Mouse (Mus musculus) lung, adult 2 months (tissue): Measurements from ENCODE around the gene Cyb5b. TPM values are rescaled to one million over a fixed set of nuclear protein-coding genes. Genes with fewer than 3 reads are reported as not detected.
"Not testable (repeated sequence)": the region's sequence is repeated elsewhere in the genome, so short reads cannot be mapped to it uniquely, and the experiment has no call there.

Source experiments
- DNase-seq: peaks from one replicate; pipeline ENCODE4 v3.0.0; 2022
- H3K4me1 ChIP-seq: fragments of 200-500 bp; 2 replicates; pipeline ENCODE4 v1.6.1; 2011; ENCODE audit warnings: low read length; ENCODE audit not compliant: control insufficient read depth, insufficient read depth
- H3K4me3 ChIP-seq: fragments of 200-500 bp; replicated peaks from 2 replicates; pipeline ENCODE3; 2011; ENCODE audit warnings: low read depth, mild to moderate bottlenecking, control low read depth, low read length; ENCODE audit errors: extremely low read depth
- CTCF ChIP-seq: fragments of 200-500 bp; IDR thresholded peaks from 2 replicates; pipeline ENCODE4 v1.5.1; 2011; ENCODE audit warnings: mild to moderate bottlenecking, low read length, control low read depth; ENCODE audit not compliant: insufficient read depth
- POLR2A ChIP-seq: fragments of 200-500 bp; IDR thresholded peaks from 2 replicates; pipeline ENCODE4 v1.6.1; 2011; ENCODE audit warnings: low read depth, mild to moderate bottlenecking, control low read depth, low read length, borderline replicate concordance; ENCODE audit errors: extremely low read depth
- WGBS: fragments of 180-500 bp; shearing (Covaris S2); methylation state at CpG from one replicate; pipeline ENCODE4 v1.1.7; 2018; 5-methylcytosine and 5-hydroxymethylcytosine counted together
- polyA plus RNA-seq: library from polyadenylated mRNA; depleted of rRNA; stranded (reverse); fragments of >200 nt; gene quantifications from 2 replicates; pipeline ENCODE4 v1.2.3, GENCODE M21; 2012

Cyb5b gene
- polyA plus RNA-seq, 1 experiment = 97.9 TPM

DNA sequence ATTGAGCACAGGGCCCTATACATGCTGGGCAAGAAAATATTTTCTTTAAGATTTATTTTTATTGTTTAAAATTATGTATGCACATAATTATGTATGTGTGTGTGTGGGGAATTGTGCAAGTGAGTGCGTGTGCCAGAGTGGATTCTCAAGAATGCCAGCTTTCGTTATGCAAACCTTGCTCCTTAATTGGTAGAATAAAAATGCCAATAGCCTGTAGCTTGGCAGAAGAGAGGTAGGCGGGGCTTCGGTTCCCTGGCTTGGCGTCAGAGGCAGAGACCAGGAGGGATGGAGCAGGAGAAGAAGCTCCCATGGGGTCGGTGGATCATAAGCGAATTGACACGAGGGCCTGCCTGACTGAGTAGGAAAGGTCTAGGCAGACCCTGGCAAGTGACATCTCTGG lies 42.2 kb downstream of the Cyb5b start:
- TF ChIP-seq CTCF (no peak), POLR2A (no peak)
- Histone ChIP-seq H3K4me1 (no peaks in the 10 kb centered on the region; the same call in 1 of the 2 replicates), H3K4me3 (no peak overlapping the region)
- DNase-seq = no peak
- WGBS = 58% methylated on average over 8 of the region's 8 CpGs

DNA sequence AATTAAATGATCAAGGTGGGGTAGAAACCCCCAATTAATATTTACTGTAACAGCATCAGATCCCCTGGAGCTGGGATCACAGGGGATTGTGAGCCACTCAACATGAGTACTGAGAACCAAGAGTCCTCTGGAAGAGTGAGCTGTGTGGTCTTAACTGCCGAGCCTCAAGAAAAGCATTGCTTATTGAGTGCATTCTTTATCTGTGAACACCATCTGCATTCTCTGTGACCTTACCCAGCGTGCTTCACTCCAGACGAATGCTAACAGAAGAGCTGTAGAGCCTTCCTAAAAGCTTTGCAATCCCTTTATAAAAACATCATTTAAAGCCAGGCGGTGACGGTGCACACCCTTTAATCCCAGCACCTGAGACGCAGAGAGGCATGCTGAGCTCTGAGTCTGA lies 42.9 kb downstream of the Cyb5b start:
- WGBS = 65% methylated on average over 6 of the region's 6 CpGs
- no peak for TF ChIP-seq CTCF
- DNase-seq = no peak
- peaks cover 3% of the 10 kb centered on the region; the same call in 1 of the 2 replicates for H3K4me1 ChIP-seq
- no peak overlapping the region for H3K4me3 ChIP-seq

DNA sequence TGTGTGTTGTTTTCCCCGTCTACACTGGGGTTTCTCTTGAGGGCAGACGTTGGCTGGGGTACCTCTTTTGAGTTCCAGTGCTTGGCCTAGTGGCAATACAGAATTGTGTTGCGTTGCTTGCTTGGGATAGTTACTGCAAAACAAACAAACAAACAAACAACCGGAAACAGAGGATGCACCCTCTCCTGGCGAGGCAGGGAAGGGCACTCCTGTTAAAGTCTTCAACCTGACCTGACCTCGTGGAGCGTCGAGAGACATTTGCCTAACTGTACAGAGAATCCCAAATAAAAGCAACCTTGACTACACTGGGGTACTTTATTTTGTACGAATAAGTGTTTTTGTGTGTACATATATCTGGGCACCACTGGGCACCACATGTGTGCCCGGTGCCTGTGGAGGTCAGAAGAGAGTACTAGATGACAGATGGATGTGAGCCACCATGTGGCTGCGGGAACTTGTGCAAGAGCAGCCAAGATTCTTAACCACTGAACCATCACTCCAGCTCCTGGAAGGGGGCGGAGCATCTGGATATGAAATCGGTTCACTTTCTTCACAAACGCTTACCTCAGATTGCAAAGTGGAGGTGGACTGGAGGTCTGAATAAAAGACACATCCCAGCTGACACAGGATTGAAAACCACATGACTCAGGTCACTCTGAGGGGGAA lies 44.5 kb downstream of the Cyb5b start:
- no peak for DNase-seq
- 86% methylated on average over 14 of the region's 14 CpGs for WGBS
- no peak for TF ChIP-seq CTCF
- TF ChIP-seq POLR2A = no peak
- peaks cover 3% of the 10 kb centered on the region; the same call in 1 of the 2 replicates for H3K4me1 ChIP-seq
- no peak overlapping the region for H3K4me3 ChIP-seq

DNA sequence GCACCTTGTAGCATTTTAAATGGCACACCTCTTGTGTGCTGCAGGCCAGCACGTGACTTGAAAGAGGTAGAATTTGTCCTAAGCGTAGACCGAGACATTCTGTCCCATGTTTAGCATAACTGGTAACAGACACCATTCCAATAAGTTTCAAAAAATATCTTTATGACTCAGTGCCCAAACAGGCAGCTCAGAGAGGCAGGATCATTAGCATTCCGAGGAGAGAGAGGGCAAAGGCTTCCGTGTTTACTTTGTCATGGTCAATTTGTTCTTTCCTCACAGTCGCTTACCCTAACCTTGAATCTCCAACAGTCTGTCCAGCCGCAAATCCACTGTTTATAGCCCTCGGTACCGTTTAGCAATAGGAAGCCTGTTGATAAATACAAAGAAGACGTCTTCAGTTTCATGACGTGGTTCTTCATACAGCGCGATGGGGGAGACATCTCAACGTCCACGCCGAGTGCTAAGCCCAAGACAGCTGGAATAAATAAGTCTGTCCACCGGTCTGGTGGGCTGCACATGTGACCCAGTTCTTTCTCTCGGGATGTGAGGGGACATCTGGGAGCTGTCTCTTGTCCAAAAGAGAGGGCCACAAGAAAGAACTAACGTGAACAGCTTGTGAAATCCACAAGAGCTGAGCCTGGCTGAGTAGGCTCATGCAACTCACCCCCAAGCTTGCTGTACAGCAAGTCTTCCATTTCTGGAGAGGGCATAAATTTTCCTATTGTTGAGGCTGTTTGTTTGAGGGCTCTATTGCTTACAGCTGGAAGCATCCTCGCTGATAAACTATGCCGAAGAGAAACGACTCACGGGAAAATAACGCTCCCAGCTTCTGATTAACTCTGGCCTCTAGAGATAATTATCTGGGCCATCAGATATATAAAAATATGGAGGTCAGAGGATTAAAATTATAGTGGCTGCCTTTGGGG lies 47.7 kb downstream of the Cyb5b start:
- Histone ChIP-seq H3K4me3 (no peak overlapping the region), H3K4me1 (peaks cover 5% of the 10 kb centered on the region)
- no peak for DNase-seq
- 49% methylated on average over 24 of the region's 24 CpGs for WGBS
- TF ChIP-seq POLR2A = no peak

DNA sequence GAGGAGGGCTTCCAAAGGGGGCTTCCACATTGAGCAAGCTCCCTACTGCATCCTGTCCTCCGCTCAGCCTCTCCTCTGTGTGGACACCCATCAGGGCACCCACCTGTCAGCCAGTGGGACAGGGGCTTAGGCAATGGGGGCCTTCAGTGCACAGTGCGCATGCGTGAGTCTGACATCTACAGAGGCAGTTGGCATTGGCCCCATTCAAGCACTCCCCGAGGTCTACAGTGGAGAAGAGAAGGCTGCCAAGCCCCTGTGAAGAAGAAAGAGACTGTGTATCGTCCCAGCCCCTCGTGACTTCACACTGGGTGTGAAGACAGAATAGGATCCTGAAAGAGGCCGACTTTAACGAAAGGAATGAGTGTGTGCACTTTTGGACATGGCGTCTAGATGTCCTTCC lies 54.7 kb downstream of the Cyb5b start:
- DNase-seq = no peak
- WGBS = 80% methylated on average over 9 of the region's 9 CpGs
- Histone ChIP-seq H3K4me1 (peaks cover 10% of the 10 kb centered on the region), H3K4me3 (no peak overlapping the region)
- no peak for TF ChIP-seq POLR2A
- no peak for TF ChIP-seq CTCF

DNA sequence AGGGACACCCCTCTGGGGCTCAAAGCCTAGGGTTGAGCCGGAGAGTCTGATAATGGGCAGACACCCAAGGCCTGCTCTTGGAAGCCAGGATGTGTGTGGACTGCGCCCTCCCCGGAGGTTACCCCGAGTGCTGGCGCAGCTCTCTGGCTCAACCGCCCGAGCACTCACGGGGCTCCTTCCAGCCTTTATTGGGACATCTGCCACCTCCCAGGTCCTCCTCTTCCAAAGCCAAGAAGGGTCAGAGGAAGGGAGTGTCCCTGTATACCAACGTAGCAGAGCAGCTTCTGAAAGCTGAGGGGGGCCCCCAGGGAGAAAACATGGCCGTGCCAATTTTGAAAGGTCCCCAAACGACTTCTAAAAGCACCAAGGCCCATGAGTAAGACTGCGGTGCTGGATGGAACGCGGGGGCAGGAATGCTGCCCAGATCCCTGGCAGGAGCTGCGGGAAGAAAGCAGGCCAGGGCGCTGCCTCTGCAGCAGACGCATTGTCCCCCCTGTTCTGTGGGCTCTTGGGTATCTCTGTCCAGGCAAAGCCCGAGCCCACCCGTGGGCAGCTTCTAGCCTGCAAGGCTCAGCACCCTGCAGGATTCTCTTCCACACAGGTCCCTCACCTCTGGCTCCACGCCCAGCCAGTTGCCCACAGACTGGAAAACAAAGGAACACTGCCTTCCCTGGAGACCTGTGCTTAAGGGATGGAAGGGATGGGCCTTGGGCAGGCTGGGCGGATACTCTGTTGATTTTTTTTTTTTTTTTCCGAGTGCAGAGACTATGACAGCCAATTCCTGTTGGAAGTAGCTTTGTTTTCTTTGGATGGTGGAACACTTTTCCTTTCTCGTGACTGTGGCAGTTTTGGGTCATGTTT lies 55.5 kb downstream of the Cyb5b start:
- Histone ChIP-seq H3K4me1 (peaks cover 10% of the 10 kb centered on the region), H3K4me3 (peak overlapping the region; percentile 21)
- 29% methylated on average over 23 of the region's 23 CpGs for WGBS
- peak; percentile 37 for DNase-seq
- TF ChIP-seq POLR2A (peak; percentile 49; the same call in 1 of the 2 replicates), CTCF (no peak)

DNA sequence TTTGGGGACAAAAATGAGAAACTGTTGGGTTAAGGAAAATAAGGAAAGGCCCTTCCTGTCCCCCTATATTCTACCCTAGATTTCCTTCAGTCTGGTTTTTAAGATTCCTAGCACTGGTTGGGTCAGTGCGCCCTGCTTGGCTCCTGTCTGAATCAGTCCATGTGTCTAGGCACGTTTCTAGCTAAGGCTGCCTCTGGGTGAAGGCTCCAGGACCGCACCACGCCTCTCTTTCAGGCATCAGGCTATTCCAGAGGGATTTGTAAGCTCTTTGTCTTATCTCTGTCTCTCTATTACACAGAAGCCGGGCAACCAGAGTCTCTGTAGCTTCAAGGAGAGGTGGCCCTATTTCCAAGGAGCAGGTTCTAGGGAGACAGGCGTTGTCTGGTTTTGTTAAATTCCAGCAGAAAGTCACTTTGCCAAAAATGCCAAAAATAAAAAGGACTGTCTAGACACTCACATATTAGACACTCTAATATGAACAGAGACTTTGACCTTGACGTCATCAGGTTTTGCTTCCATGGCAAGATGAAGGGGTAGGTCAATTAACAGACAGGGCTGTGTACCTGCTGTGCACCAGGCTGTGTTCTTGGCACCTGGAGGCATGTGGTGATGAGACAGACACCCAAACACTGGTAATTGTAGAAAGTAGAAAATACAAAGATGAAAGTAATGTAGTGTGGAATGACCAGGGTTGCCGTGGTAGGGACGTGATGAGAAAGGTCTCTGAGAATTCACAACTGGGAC lies 56.5 kb downstream of the Cyb5b start:
- Histone ChIP-seq H3K4me3 (no peak overlapping the region), H3K4me1 (peaks cover 10% of the 10 kb centered on the region)
- 78% methylated on average over 9 of the region's 9 CpGs for WGBS
- TF ChIP-seq CTCF = no peak
- TF ChIP-seq POLR2A = no peak
- DNase-seq = no peak

DNA sequence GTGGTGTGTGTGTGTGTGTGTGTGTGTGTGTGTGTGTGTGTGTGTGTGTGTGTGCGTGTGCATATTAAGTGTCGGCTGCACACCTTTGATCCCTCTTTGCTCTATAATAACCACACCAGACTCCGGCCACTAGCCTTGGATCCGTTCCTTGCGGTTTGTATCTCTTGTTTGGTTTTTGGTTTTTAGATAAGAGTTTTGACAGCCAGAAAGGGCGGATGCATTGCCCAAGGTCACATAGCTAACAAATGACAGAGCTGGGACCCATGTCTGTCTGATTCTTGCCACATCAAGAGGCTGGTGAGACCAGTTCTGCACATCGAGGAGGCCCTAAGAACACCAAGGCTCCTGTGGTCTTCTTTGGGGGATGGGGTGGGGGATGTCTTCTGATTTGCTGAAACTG lies 58.7 kb downstream of the Cyb5b start:
- Histone ChIP-seq H3K4me3 (no peak overlapping the region), H3K4me1 (peaks cover 7% of the 10 kb centered on the region)
- 44% methylated on average over 7 of the region's 7 CpGs for WGBS
- no peak for DNase-seq
- TF ChIP-seq CTCF = no peak
- no peak for TF ChIP-seq POLR2A

DNA sequence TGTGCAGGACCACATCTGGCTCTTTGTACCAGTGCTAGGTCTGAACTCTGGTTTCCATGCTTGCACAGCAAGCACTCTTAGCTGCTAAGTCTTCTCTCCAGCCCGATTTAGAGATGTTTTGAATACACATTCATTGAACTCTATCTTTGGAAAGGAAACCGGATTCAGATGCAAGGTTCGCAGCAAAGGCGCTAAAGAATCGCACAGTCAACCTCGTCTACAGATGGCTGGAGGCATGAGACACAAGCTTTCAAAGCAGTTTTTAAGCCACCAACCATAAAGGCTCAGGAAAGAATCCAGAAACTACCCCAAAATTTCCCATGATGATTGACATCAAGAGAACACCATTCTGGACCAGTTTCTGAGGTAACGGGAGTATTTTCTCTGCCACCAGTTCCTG lies 61.6 kb downstream of the Cyb5b start:
- no peak for DNase-seq
- Histone ChIP-seq H3K4me1 (no peaks in the 10 kb centered on the region; the same call in 1 of the 2 replicates), H3K4me3 (no peak overlapping the region)
- no peak for TF ChIP-seq CTCF
- no peak for TF ChIP-seq POLR2A
- WGBS = 91% methylated on average over 7 of the region's 7 CpGs

DNA sequence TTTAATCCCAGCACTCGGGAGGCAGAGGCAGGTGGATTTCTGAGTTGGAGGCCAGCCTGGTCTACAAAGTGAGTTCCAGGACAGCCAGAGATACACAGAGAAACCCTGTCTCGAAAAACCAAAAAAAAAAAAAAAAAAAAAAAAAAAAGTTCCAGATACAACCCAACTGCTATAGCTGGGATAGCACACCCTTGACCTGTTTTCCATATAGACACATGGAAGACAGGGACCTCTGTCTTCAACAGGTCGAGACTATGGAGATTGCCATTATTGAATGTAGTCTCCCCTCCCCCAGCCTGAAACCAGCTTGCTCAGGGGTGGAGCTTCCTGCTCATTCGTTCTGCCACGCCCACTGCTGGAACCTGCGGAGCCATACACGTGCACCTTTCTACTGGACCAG lies 66.8 kb downstream of the Cyb5b start:
- not testable (repeated sequence) for DNase-seq, H3K4me3 ChIP-seq, H3K4me1 ChIP-seq
- 70% methylated on average over 7 of the region's 7 CpGs for WGBS
